Mouse (Mus musculus): ENCODE measurements at regions not wholly inside any gene's neighbourhood (a gene's known extent, or its start where the extent isn't known, plus 50 kb on each side); places are given as distances from the start of the nearest gene placed in this dataset.

GRCm38 (mm10) chr10:110625644-110626043 is 119.6 kb upstream of the E2f7 start:
- TF ChIP-seq POU5F1 (IDR thresholded peaks at IDR 0.05; ENCODE audit: borderline replicate concordance, low read length) (no peak), NANOG (IDR thresholded peaks at IDR 0.05; ENCODE audit: borderline replicate concordance, low read length) (no peak), CTCF (conservative IDR thresholded peaks at IDR 0.05; ENCODE audit: low read length) (no peak)
- H3K4me3 ChIP-seq (replicated peaks; ENCODE audit: low read length), result no peak overlapping the region
- no peaks in the 10 kb centered on the region for H3K4me1 ChIP-seq (replicated peaks; ENCODE audit: low read depth, low read length)
- H3K9me3 ChIP-seq (ENCODE audit: low read length), result no peaks in the 10 kb centered on the region
- H3K27me3 ChIP-seq (ENCODE audit: insufficient read depth, low read length), result no peaks in the 10 kb centered on the region
- no peaks in the 10 kb centered on the region for H3K36me3 ChIP-seq (ENCODE audit: insufficient read depth, low read length)

- no peaks in the 10 kb centered on the region for H3K27me3 ChIP-seq (ENCODE audit: insufficient read depth, low read length)
- TF ChIP-seq NANOG (IDR thresholded peaks at IDR 0.05; ENCODE audit: borderline replicate concordance, low read length), result no peak
- no peaks in the 10 kb centered on the region for H3K36me3 ChIP-seq (ENCODE audit: insufficient read depth, low read length)
- H3K9me3 ChIP-seq (ENCODE audit: low read length), result no peaks in the 10 kb centered on the region; the same call in 1 of the 2 replicates
- no peak overlapping the region for H3K4me3 ChIP-seq (replicated peaks; ENCODE audit: low read length)
- no peaks in the 10 kb centered on the region for H3K4me1 ChIP-seq (replicated peaks; ENCODE audit: low read depth, low read length)
Observed at GRCm38 (mm10) chr10:110640406-110640805, 104.8 kb upstream of the E2f7 start.

DNA sequence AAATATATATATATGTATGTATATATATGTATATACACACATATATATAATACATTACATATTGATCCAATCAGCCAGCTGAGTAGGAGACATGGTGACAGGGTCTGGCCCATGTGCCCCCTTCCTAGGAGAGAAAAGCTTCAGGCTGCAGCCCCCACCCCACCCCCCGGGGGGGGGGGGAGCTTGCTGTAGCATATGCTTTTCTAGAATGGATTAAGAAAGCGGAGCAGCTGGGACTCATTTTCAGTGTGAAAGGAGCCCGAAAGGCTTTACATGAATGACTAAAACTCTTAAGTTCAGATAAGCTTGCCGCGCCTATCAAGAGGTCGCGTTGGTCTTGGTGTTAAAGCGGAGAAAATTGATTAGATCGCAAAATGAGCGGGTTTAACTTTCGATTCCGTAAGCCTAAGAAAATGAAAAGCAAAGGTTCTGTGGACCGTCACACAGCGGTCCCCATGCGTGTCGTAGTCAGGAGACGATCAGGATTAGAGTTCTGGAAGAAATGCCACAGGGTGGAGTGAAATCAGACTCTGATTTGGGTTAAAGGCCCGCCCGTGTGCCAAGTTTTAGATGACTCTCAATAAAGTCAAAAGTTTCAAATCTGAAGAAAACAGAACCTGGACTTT is 103.1 kb upstream of the E2f7 start:
- Histone ChIP-seq H3K4me1 (replicated peaks; ENCODE audit: low read depth, low read length) (no peaks in the 10 kb centered on the region), H3K4me3 (replicated peaks; ENCODE audit: low read length) (0 out of 2 replicates have a peak overlapping the region, but pooled peaks have one; percentile 26), H3K9me3 (ENCODE audit: low read length) (no peaks in the 10 kb centered on the region), H3K36me3 (ENCODE audit: insufficient read depth, low read length) (no peaks in the 10 kb centered on the region), H3K27me3 (ENCODE audit: insufficient read depth, low read length) (no peaks in the 10 kb centered on the region)
- no peak for TF ChIP-seq NANOG (IDR thresholded peaks at IDR 0.05; ENCODE audit: borderline replicate concordance, low read length)
- no peak for TF ChIP-seq POU5F1 (IDR thresholded peaks at IDR 0.05; ENCODE audit: borderline replicate concordance, low read length)
- TF ChIP-seq CTCF (conservative IDR thresholded peaks at IDR 0.05; ENCODE audit: low read length), result no peak

DNA sequence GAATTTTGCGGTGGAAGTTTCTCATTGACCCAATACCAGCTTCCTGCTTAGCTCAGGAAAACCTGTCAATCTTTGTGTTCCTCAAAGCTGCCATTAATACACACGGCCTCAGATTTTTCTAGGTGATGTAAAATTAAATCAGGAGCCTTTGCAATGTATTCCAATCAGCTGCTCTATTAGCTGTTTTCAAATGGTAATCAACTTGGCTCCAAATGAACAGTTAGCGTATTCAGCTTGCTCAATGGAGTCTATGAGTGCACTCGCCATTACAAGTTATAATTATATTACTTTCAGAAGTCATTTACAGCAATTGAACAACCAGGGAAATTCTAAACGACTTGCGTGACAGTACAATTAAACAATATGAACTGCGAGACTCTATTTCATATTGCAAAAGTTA is 97.6 kb upstream of the E2f7 start:
- no peaks in the 10 kb centered on the region for H3K4me1 ChIP-seq (replicated peaks; ENCODE audit: low read depth, low read length)
- TF ChIP-seq CTCF (conservative IDR thresholded peaks at IDR 0.05; ENCODE audit: low read length), result no peak
- TF ChIP-seq POU5F1 (IDR thresholded peaks at IDR 0.05; ENCODE audit: borderline replicate concordance, low read length), result no peak
- TF ChIP-seq NANOG (IDR thresholded peaks at IDR 0.05; ENCODE audit: borderline replicate concordance, low read length), result no peak
- no peak overlapping the region for H3K4me3 ChIP-seq (replicated peaks; ENCODE audit: low read length)
- no peaks in the 10 kb centered on the region for H3K9me3 ChIP-seq (ENCODE audit: low read length)
- H3K27me3 ChIP-seq (ENCODE audit: insufficient read depth, low read length), result no peaks in the 10 kb centered on the region
- H3K36me3 ChIP-seq (ENCODE audit: insufficient read depth, low read length), result no peaks in the 10 kb centered on the region

- Histone ChIP-seq H3K27me3 (ENCODE audit: insufficient read depth, low read length) (no peaks in the 10 kb centered on the region), H3K4me1 (replicated peaks; ENCODE audit: low read depth, low read length) (no peaks in the 10 kb centered on the region), H3K9me3 (ENCODE audit: low read length) (no peaks in the 10 kb centered on the region), H3K36me3 (ENCODE audit: insufficient read depth, low read length) (no peaks in the 10 kb centered on the region), H3K4me3 (replicated peaks; ENCODE audit: low read length) (no peak overlapping the region)
- TF ChIP-seq POU5F1 (IDR thresholded peaks at IDR 0.05; ENCODE audit: borderline replicate concordance, low read length) (no peak), CTCF (conservative IDR thresholded peaks at IDR 0.05; ENCODE audit: low read length) (no peak), NANOG (IDR thresholded peaks at IDR 0.05; ENCODE audit: borderline replicate concordance, low read length) (no peak)
Observed at GRCm38 (mm10) chr10:110650107-110650506, 95.1 kb upstream of the E2f7 start.

- TF ChIP-seq CTCF (conservative IDR thresholded peaks at IDR 0.05; ENCODE audit: low read length), result no peak
- no peak for TF ChIP-seq NANOG (IDR thresholded peaks at IDR 0.05; ENCODE audit: borderline replicate concordance, low read length)
- TF ChIP-seq POU5F1 (IDR thresholded peaks at IDR 0.05; ENCODE audit: borderline replicate concordance, low read length), result no peak
- no peaks in the 10 kb centered on the region for H3K36me3 ChIP-seq (ENCODE audit: insufficient read depth, low read length)
- H3K4me3 ChIP-seq (replicated peaks; ENCODE audit: low read length), result no peak overlapping the region
- no peaks in the 10 kb centered on the region for H3K27me3 ChIP-seq (ENCODE audit: insufficient read depth, low read length)
- no peaks in the 10 kb centered on the region for H3K9me3 ChIP-seq (ENCODE audit: low read length)
- no peaks in the 10 kb centered on the region for H3K4me1 ChIP-seq (replicated peaks; ENCODE audit: low read depth, low read length)
Observed at GRCm38 (mm10) chr10:110650851-110651250, 94.4 kb upstream of the E2f7 start.

GRCm38 (mm10) chr10:110654070-110654469 is 91.2 kb upstream of the E2f7 start:
- Histone ChIP-seq H3K4me1 (replicated peaks; ENCODE audit: low read depth, low read length) (no peaks in the 10 kb centered on the region), H3K36me3 (ENCODE audit: insufficient read depth, low read length) (no peaks in the 10 kb centered on the region), H3K27me3 (ENCODE audit: insufficient read depth, low read length) (no peaks in the 10 kb centered on the region), H3K4me3 (replicated peaks; ENCODE audit: low read length) (no peak overlapping the region), H3K9me3 (ENCODE audit: low read length) (no peaks in the 10 kb centered on the region)
- TF ChIP-seq POU5F1 (IDR thresholded peaks at IDR 0.05; ENCODE audit: borderline replicate concordance, low read length) (no peak), NANOG (IDR thresholded peaks at IDR 0.05; ENCODE audit: borderline replicate concordance, low read length) (no peak), CTCF (conservative IDR thresholded peaks at IDR 0.05; ENCODE audit: low read length) (no peak)

- no peaks in the 10 kb centered on the region for H3K36me3 ChIP-seq (ENCODE audit: insufficient read depth, low read length)
- 0 out of 2 replicates have a peak, but pooled peaks cover 2% of the 10 kb centered on the region for H3K27me3 ChIP-seq (ENCODE audit: insufficient read depth, low read length)
- no peaks in the 10 kb centered on the region for H3K9me3 ChIP-seq (ENCODE audit: low read length)
- TF ChIP-seq NANOG (IDR thresholded peaks at IDR 0.05; ENCODE audit: borderline replicate concordance, low read length) (no peak), CTCF (conservative IDR thresholded peaks at IDR 0.05; ENCODE audit: low read length) (no peak), POU5F1 (IDR thresholded peaks at IDR 0.05; ENCODE audit: borderline replicate concordance, low read length) (no peak)
- H3K4me1 ChIP-seq (replicated peaks; ENCODE audit: low read depth, low read length), result no peaks in the 10 kb centered on the region
- H3K4me3 ChIP-seq (replicated peaks; ENCODE audit: low read length), result no peak overlapping the region
Observed at GRCm38 (mm10) chr10:110658153-110658695, 87.0 kb upstream of the E2f7 start.

- H3K27me3 ChIP-seq (ENCODE audit: insufficient read depth, low read length), result no peaks in the 10 kb centered on the region
- no peak for TF ChIP-seq CTCF (conservative IDR thresholded peaks at IDR 0.05; ENCODE audit: low read length)
- no peak for TF ChIP-seq POU5F1 (IDR thresholded peaks at IDR 0.05; ENCODE audit: borderline replicate concordance, low read length)
- no peak for TF ChIP-seq NANOG (IDR thresholded peaks at IDR 0.05; ENCODE audit: borderline replicate concordance, low read length)
Observed at GRCm38 (mm10) chr10:110676503-110676902, 68.7 kb upstream of the E2f7 start.

More at GRCm38 (mm10) chr10:110676503-110676902, 68.7 kb upstream of the E2f7 start:
- no peak overlapping the region for H3K4me3 ChIP-seq (replicated peaks; ENCODE audit: low read length)
- no peaks in the 10 kb centered on the region for H3K9me3 ChIP-seq (ENCODE audit: low read length)
- no peaks in the 10 kb centered on the region for H3K4me1 ChIP-seq (replicated peaks; ENCODE audit: low read depth, low read length)
- no peaks in the 10 kb centered on the region for H3K36me3 ChIP-seq (ENCODE audit: insufficient read depth, low read length)

All from E14TG2a.4 (cell line).